Mouse (Mus musculus) left cerebral cortex, adult 9 months (tissue): Measurements from ENCODE around the gene Egfl8.

Experiments
- DNase-seq, 2 experiments: peaks; one replicate each; pipeline ENCODE4 v3.0.0; 2022; ENCODE audit warnings: low spot score in 2 of 2

Egfl8 gene

GRCm38 (mm10) chr17:34627943-34628643 is 12.3 kb upstream of the Egfl8 start, which contains the start of gene Ppt2:
Ppt2 (minus strand) TSS chr17:34628510.
- DNase-seq: no peak

- DNase-seq: peak in 1 of 2 experiments; percentile 87
Observed at GRCm38 (mm10) chr17:34627093-34627942, 11.5 kb upstream of the Egfl8 start.

GRCm38 (mm10) chr17:34626773-34627092 is 11.0 kb upstream of the Egfl8 start:
- DNase-seq: no peak

GRCm38 (mm10) chr17:34626062-34626772 is 10.4 kb upstream of the Egfl8 start:
- no peak for DNase-seq

GRCm38 (mm10) chr17:34624981-34625380 is 9.2 kb upstream of the Egfl8 start:
- DNase-seq: no peak

GRCm38 (mm10) chr17:34623161-34623560 is 7.4 kb upstream of the Egfl8 start:
- no peak for DNase-seq

- no peak for DNase-seq
Observed at GRCm38 (mm10) chr17:34621006-34621405, 5.2 kb upstream of the Egfl8 start.

GRCm38 (mm10) chr17:34618999-34619398 is 3.2 kb upstream of the Egfl8 start:
- no peak for DNase-seq

- DNase-seq: no peak
Observed at GRCm38 (mm10) chr17:34613830-34614229, 1.9 kb downstream of the Egfl8 start.

GRCm38 (mm10) chr17:34613054-34613645 is 2.6 kb downstream of the Egfl8 start:
- DNase-seq: no peak

GRCm38 (mm10) chr17:34611050-34611449 is 4.7 kb downstream of the Egfl8 start:
- no peak for DNase-seq

GRCm38 (mm10) chr17:34607997-34608396 is 7.8 kb downstream of the Egfl8 start:
- no peak for DNase-seq

GRCm38 (mm10) chr17:34606186-34607039 is 9.4 kb downstream of the Egfl8 start:
- no peak for DNase-seq

GRCm38 (mm10) chr17:34605609-34606008 is 10.2 kb downstream of the Egfl8 start:
- peak; percentile 91 to 97 for DNase-seq

GRCm38 (mm10) chr17:34604511-34605237 is 11.1 kb downstream of the Egfl8 start:
- no peak for DNase-seq

GRCm38 (mm10) chr17:34604061-34604508 is 11.7 kb downstream of the Egfl8 start, which contains the start of gene Agpat1:
Agpat1 (plus strand) TSS chr17:34604262.
- peak; percentile 98 for DNase-seq

GRCm38 (mm10) chr17:34603375-34604060 is 12.3 kb downstream of the Egfl8 start, which contains the start of gene Rnf5:
Rnf5 (minus strand) TSS chr17:34603690.
- peak; percentile 100 for DNase-seq

- DNase-seq: no peak
Observed at GRCm38 (mm10) chr17:34601796-34602195, 14.0 kb downstream of the Egfl8 start.

- DNase-seq: no peak
Observed at GRCm38 (mm10) chr17:34599891-34600290, 15.9 kb downstream of the Egfl8 start.
